Mouse (Mus musculus): Measurements from ENCODE around the gene Dicer1.

GRCm38 (mm10) chr12:104695514-104695913 is 56.2 kb downstream of the Dicer1 start:
- no peak for TF ChIP-seq CTCF (IDR thresholded peaks at IDR 0.05; ENCODE audit: insufficient read depth, low read length)
- TF ChIP-seq POLR2A (IDR thresholded peaks at IDR 0.05; ENCODE audit: borderline replicate concordance, extremely low read depth, low read depth, low read length): no peak
